Mouse (Mus musculus): ENCODE measurements around the gene Ece1. TPM values are rescaled to one million over a fixed set of nuclear protein-coding genes. Genes with fewer than 3 reads are reported as not detected.

The Ece1 gene
- total and polyA plus RNA-seq, 3 experiments, result under 0.01 to 0.02 TPM; not detected in 1

GRCm38 (mm10) chr4:137857116-137857515 is 4.9 kb upstream of the Ece1 start:
- TF ChIP-seq GATA2 (IDR thresholded peaks at IDR 0.05; ENCODE audit: borderline replicate concordance, low read depth, low read length), result no peak
- TF ChIP-seq TAL1 (conservative IDR thresholded peaks at IDR 0.05; ENCODE audit: low read depth, low read length), result no peak
- no peak for TF ChIP-seq GATA1 (IDR thresholded peaks at IDR 0.05; ENCODE audit: borderline replicate concordance, low read length)
- TF ChIP-seq CTCF (IDR thresholded peaks at IDR 0.05; ENCODE audit: low read depth, low read length), result no peak
- no peak for TF ChIP-seq POLR2AphosphoS5 (IDR thresholded peaks at IDR 0.05; ENCODE audit: insufficient replicate concordance, low read depth, low read length)
- no peaks in the 10 kb centered on the region; the same call in 1 of the 2 replicates for H3K27me3 ChIP-seq (ENCODE audit: insufficient read depth, low read length)
- no peaks in the 10 kb centered on the region for H3K9me3 ChIP-seq (replicated peaks)
- H3K4me3 ChIP-seq (ENCODE audit: low read depth, low read length), result no peak overlapping the region
- ATAC-seq (ENCODE audit: extremely low read depth, insufficient number of reproducible peaks, low FRiP score, poor library complexity, severe bottlenecking), result no peak
- no peaks in the 10 kb centered on the region; the same call in 1 of the 2 replicates for H3K4me1 ChIP-seq (ENCODE audit: insufficient read depth, low read depth, low read length)
- DNase-seq (ENCODE audit: low spot score), result no peak
- no peaks in the 10 kb centered on the region for H3K36me3 ChIP-seq (replicated peaks)

GRCm38 (mm10) chr4:137858371-137858770 is 3.7 kb upstream of the Ece1 start:
- Histone ChIP-seq H3K4me1 (ENCODE audit: insufficient read depth, low read depth, low read length) (no peaks in the 10 kb centered on the region; the same call in 1 of the 2 replicates), H3K4me3 (ENCODE audit: low read depth, low read length) (no peak overlapping the region), H3K27me3 (ENCODE audit: insufficient read depth, low read length) (peaks cover 5% of the 10 kb centered on the region; the same call in 1 of the 2 replicates), H3K36me3 (replicated peaks) (no peaks in the 10 kb centered on the region), H3K9me3 (replicated peaks) (no peaks in the 10 kb centered on the region)
- TF ChIP-seq CTCF (IDR thresholded peaks at IDR 0.05; ENCODE audit: low read depth, low read length) (no peak), TAL1 (conservative IDR thresholded peaks at IDR 0.05; ENCODE audit: low read depth, low read length) (no peak), POLR2AphosphoS5 (IDR thresholded peaks at IDR 0.05; ENCODE audit: insufficient replicate concordance, low read depth, low read length) (no peak), GATA2 (IDR thresholded peaks at IDR 0.05; ENCODE audit: borderline replicate concordance, low read depth, low read length) (no peak), GATA1 (IDR thresholded peaks at IDR 0.05; ENCODE audit: borderline replicate concordance, low read length) (no peak)
- DNase-seq (ENCODE audit: low spot score) (no peak), ATAC-seq (ENCODE audit: extremely low read depth, insufficient number of reproducible peaks, low FRiP score, poor library complexity, severe bottlenecking) (no peak)

GRCm38 (mm10) chr4:137861461-137862011 is 501 bp upstream of the Ece1 start:
- Histone ChIP-seq H3K9me3 (replicated peaks) (no peaks in the 10 kb centered on the region), H3K4me3 (ENCODE audit: low read depth, low read length) (no peak overlapping the region), H3K36me3 (replicated peaks) (no peaks in the 10 kb centered on the region), H3K4me1 (ENCODE audit: insufficient read depth, low read depth, low read length) (no peaks in the 10 kb centered on the region; the same call in 1 of the 2 replicates), H3K27me3 (ENCODE audit: insufficient read depth, low read length) (peaks cover 5% of the 10 kb centered on the region; the same call in 1 of the 2 replicates)
- ATAC-seq (ENCODE audit: extremely low read depth, insufficient number of reproducible peaks, low FRiP score, poor library complexity, severe bottlenecking), result no peak
- TF ChIP-seq POLR2AphosphoS5 (IDR thresholded peaks at IDR 0.05; ENCODE audit: insufficient replicate concordance, low read depth, low read length), result no peak
- no peak for TF ChIP-seq GATA1 (IDR thresholded peaks at IDR 0.05; ENCODE audit: borderline replicate concordance, low read length)
- TF ChIP-seq CTCF (IDR thresholded peaks at IDR 0.05; ENCODE audit: low read depth, low read length), result no peak
- TF ChIP-seq TAL1 (conservative IDR thresholded peaks at IDR 0.05; ENCODE audit: low read depth, low read length), result no peak
- TF ChIP-seq GATA2 (IDR thresholded peaks at IDR 0.05; ENCODE audit: borderline replicate concordance, low read depth, low read length), result no peak
- DNase-seq (ENCODE audit: low spot score), result no peak

GRCm38 (mm10) chr4:137862516-137863240 is 641 bp downstream of the Ece1 start:
- Histone ChIP-seq H3K36me3 (replicated peaks) (no peaks in the 10 kb centered on the region), H3K9me3 (replicated peaks) (no peaks in the 10 kb centered on the region), H3K4me3 (ENCODE audit: low read depth, low read length) (no peak overlapping the region), H3K27me3 (ENCODE audit: insufficient read depth, low read length) (peaks cover 5% of the 10 kb centered on the region; the same call in 1 of the 2 replicates), H3K4me1 (ENCODE audit: insufficient read depth, low read depth, low read length) (no peaks in the 10 kb centered on the region; the same call in 1 of the 2 replicates)
- ATAC-seq (ENCODE audit: extremely low read depth, insufficient number of reproducible peaks, low FRiP score, poor library complexity, severe bottlenecking) (no peak), DNase-seq (ENCODE audit: low spot score) (no peak)
- TF ChIP-seq TAL1 (conservative IDR thresholded peaks at IDR 0.05; ENCODE audit: low read depth, low read length) (no peak), POLR2AphosphoS5 (IDR thresholded peaks at IDR 0.05; ENCODE audit: insufficient replicate concordance, low read depth, low read length) (no peak), GATA2 (IDR thresholded peaks at IDR 0.05; ENCODE audit: borderline replicate concordance, low read depth, low read length) (no peak), GATA1 (IDR thresholded peaks at IDR 0.05; ENCODE audit: borderline replicate concordance, low read length) (no peak), CTCF (IDR thresholded peaks at IDR 0.05; ENCODE audit: low read depth, low read length) (no peak)

- H3K4me3 ChIP-seq (ENCODE audit: low read depth, low read length), result no peak overlapping the region
- DNase-seq (ENCODE audit: low spot score) (no peak), ATAC-seq (ENCODE audit: extremely low read depth, insufficient number of reproducible peaks, low FRiP score, poor library complexity, severe bottlenecking) (no peak)
- H3K4me1 ChIP-seq (ENCODE audit: insufficient read depth, low read depth, low read length), result no peaks in the 10 kb centered on the region; the same call in 1 of the 2 replicates
- no peaks in the 10 kb centered on the region for H3K9me3 ChIP-seq (replicated peaks)
- TF ChIP-seq POLR2AphosphoS5 (IDR thresholded peaks at IDR 0.05; ENCODE audit: insufficient replicate concordance, low read depth, low read length) (no peak), CTCF (IDR thresholded peaks at IDR 0.05; ENCODE audit: low read depth, low read length) (no peak), TAL1 (conservative IDR thresholded peaks at IDR 0.05; ENCODE audit: low read depth, low read length) (no peak), GATA2 (IDR thresholded peaks at IDR 0.05; ENCODE audit: borderline replicate concordance, low read depth, low read length) (no peak), GATA1 (IDR thresholded peaks at IDR 0.05; ENCODE audit: borderline replicate concordance, low read length) (no peak)
- H3K36me3 ChIP-seq (replicated peaks), result no peaks in the 10 kb centered on the region
- peaks cover 5% of the 10 kb centered on the region; the same call in 1 of the 2 replicates for H3K27me3 ChIP-seq (ENCODE audit: insufficient read depth, low read length)
Measured at GRCm38 (mm10) chr4:137864031-137864430, 2.0 kb downstream of the Ece1 start.

GRCm38 (mm10) chr4:137864769-137865168 is 2.7 kb downstream of the Ece1 start:
- ATAC-seq (ENCODE audit: extremely low read depth, insufficient number of reproducible peaks, low FRiP score, poor library complexity, severe bottlenecking) (no peak), DNase-seq (ENCODE audit: low spot score) (no peak)
- Histone ChIP-seq H3K36me3 (replicated peaks) (no peaks in the 10 kb centered on the region), H3K9me3 (replicated peaks) (no peaks in the 10 kb centered on the region), H3K4me3 (ENCODE audit: low read depth, low read length) (no peak overlapping the region), H3K27me3 (ENCODE audit: insufficient read depth, low read length) (peaks cover 5% of the 10 kb centered on the region; the same call in 1 of the 2 replicates), H3K4me1 (ENCODE audit: insufficient read depth, low read depth, low read length) (no peaks in the 10 kb centered on the region; the same call in 1 of the 2 replicates)
- TF ChIP-seq GATA2 (IDR thresholded peaks at IDR 0.05; ENCODE audit: borderline replicate concordance, low read depth, low read length) (no peak), TAL1 (conservative IDR thresholded peaks at IDR 0.05; ENCODE audit: low read depth, low read length) (no peak), GATA1 (IDR thresholded peaks at IDR 0.05; ENCODE audit: borderline replicate concordance, low read length) (no peak), POLR2AphosphoS5 (IDR thresholded peaks at IDR 0.05; ENCODE audit: insufficient replicate concordance, low read depth, low read length) (no peak), CTCF (IDR thresholded peaks at IDR 0.05; ENCODE audit: low read depth, low read length) (no peak)

All from G1E (cell line).